Mouse (Mus musculus) granulocyte monocyte progenitor cell, adult 5-6 weeks (primary cell): Measurements from ENCODE around the gene Dpysl5. TPM values are rescaled to one million over a fixed set of nuclear protein-coding genes. Genes with fewer than 3 reads are reported as not detected.
A peak's percentile ranks its signal among the peaks of the same experiment; 100 is the strongest.

Source experiments
- ATAC-seq: replicated peaks from 2 replicates; pipeline ENCODE4 v1.8.0; 2016; ENCODE audit warnings: mild to moderate bottlenecking, moderate TSS enrichment, inconsistent platforms; ENCODE audit not compliant: poor library complexity, severe bottlenecking
- total RNA-seq, 2 experiments: library from RNA; stranded (forward) in 1 of 2; stranded (reverse) in 1 of 2; fragments of 200-712, 200-1000 nt in 1 of 2; fragments of >200 nt in 1 of 2; fragmentation: Nextera tagmentation in 1 of 2; gene quantifications; 2 replicates each; pipeline ENCODE4 v1.2.3; 2014 to 2017

Dpysl5 gene
- total RNA-seq, 2 experiments from 2014 or later, result not detected

DNA sequence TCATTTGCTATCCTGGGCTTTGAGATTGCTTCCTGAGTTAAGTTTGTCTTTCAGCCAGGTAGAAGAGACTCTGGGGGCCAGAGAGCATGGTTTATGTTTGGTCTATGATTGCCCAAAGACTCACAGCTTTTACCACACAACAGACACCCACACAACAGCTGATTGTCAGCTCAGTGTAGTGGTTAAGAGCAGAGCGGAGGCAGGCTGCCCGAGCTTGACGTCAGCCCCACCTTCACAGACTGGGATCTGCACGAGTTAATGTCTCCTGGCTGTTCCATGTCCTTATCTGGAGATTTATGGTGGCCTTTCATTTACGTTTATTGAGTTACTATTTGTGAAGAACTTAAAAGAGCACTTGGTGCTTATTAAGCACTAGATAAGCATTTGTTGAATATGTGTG lies 43.9 kb downstream of the Dpysl5 start:
- no peak for ATAC-seq

DNA sequence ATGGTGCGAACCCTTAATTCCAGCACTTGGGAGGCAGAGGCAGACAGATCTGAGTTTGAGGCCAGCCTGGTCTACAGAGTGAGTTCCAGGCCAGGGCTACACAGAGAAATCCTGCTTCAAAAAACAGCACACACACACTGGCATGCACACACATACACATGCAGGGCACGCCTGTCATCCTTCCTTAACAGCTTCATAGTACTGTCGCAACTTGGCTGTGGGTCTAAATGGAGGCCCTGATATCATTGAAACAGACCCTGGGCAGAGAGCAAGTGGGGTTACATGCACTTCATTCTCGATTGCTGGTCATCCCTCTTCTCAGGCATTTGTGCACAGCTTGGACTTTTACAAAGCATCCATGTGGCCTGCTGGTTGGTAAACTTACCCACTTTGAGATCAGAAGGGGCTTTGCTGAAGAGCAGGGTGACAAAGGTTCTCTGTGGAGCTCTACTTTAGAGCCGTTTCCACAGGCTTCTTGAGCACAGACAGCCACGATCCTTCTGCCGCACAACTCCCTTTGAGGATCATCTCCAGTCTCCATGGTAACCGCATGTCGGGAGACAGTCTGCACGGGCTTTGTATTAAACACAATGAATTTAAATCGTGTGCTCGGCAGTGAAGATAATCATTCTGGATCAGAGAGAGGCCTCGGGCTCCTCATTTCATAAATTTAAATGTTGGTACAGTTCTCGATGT lies 51.6 kb downstream of the Dpysl5 start:
- no peak for ATAC-seq

DNA sequence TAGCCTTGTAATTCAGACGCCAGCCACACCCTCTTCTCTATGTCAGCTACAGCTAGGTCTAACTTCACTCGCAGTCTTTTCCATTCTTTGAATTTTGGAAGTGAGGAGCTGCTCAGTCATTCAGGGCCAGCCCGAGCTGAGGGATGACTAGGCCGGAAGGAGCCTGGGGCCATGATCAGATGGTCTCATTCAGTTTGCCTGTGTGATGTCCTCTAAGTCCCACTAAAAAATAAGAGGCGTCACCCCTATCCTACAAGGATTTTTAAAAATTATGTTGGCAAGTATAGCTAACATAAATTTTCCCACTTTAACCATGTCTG lies 52.1 kb downstream of the Dpysl5 start:
- no peak for ATAC-seq

DNA sequence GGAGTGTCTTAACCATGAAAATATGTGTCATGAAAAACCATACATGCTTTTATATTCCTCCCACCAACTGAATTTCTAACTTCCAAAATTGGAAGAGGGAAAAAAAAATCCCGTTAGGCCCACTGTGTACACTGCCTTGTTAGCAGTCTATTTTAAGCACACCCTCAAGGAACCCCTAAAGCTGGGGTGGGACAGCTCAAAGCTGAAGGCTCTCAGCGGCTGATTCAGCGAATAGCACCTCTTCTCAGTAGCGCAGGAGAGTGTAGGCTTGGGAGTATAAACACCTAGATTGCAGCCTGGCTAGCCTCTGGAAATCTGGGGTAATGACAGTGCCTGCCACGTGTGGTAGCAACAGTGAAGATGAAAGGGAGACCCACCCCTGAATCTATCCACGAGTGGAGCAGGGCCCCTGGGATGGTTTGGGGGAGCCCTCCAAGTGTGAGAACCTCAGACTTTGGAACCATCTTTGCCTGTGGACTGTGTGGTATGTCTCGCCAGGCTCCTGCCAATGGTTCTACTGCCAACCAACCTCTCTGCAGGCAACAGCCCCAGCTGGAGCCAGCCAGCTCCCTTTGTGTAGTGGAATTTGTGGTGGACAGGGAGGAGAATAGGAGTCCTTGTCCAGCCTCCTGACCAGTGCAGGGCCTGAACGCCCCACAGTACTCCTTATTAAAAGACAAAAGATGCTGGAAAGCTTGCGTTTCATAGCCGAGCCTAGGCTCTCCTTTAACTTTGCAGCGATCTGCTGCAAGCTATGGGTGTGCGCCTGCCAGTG lies 54.4 kb downstream of the Dpysl5 start:
- ATAC-seq, result no peak

DNA sequence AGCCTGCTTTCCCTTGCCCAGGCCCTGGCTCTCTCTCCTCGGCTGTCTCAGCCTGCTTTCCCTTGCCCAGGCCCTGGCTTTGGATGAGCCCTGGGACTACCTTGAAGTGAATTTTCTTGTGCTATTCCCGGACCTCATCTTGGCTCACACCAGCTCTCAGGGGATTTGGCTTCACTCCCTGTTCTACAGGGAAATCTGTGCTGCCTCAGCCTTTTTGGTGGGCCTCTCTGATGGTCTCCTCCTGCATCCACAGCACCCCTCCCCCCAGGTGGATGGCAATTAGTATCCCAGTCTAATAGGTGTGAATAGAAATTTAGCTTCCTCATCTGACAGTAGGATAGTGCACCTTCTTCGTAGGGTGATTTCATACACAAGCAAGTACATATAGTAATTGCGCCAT lies 56.7 kb downstream of the Dpysl5 start:
- no peak for ATAC-seq

DNA sequence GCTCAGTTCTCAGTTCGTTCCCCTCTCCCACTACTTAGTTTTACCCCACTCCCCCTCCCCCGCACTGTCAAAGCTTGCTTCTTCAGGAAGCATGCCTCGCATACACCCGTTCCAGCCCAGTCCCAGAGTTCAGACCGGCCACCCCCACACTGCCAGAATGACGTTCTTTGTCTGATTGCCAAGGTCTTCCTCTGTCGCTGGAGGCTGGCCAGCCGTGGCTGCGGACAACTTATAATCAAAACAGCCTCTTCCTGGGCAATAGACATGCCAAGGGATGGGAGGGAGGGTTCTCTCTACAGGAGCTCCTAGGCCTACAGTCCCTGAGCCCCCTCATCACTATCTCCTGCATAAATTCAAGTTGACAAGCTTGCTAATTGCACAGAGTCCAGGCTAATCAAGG lies 57.2 kb downstream of the Dpysl5 start:
- no peak for ATAC-seq

DNA sequence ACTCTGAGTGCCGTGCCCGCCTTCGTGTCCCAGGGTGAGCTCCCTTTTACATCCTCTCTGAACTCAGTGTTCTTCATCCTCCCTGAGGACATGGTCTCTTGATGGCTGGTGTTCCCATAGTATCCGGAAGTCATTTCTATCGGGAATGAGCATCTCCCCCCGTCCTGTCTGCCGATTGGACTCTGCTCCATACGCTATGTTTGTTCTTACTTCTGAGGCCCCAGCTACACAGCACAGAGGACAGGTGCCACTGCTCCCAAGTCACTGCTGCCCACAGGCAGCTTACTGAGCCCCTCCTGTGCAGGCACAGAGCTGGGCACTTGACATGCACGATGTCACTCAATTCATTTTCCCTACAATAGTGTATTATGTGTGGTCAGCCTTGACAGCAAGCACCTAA lies 57.7 kb downstream of the Dpysl5 start:
- no peak for ATAC-seq

DNA sequence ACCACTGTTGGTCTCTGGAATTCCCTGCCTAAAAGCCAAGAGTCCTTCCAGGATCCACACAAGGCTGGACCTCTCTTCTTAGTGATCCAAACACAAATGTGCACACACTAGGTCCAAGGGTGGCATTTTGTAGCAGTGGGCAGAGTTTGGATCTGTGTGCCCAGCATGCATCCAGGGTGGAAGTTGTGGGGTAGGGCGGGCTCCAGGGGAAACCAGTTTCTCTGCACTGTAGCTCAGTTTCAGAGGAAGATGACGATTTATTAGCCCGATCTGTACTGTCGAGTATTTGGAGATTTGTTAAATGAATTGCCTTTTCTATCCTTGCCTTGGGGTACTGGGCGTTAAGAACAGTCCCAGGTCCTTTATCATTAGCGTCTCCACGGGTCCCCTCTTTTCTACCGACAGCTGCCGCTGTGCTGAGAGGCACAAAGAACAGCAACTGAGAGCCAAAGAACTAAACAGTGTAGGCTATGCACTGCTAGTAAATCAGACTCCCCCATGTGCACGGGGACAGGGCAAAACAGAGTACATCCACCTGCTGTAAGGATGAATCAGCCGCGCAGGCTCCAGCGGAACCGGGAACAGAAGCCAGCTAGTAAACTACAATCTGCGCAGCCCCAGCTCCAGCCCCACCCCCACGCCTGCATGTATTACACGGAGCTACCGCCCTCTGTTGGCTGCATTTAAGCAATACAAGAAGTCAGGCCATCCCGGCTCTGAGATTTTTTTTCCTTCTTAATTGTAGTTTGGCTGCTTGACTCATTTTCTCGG lies 63.4 kb downstream of the Dpysl5 start:
- peak; percentile 96 for ATAC-seq

DNA sequence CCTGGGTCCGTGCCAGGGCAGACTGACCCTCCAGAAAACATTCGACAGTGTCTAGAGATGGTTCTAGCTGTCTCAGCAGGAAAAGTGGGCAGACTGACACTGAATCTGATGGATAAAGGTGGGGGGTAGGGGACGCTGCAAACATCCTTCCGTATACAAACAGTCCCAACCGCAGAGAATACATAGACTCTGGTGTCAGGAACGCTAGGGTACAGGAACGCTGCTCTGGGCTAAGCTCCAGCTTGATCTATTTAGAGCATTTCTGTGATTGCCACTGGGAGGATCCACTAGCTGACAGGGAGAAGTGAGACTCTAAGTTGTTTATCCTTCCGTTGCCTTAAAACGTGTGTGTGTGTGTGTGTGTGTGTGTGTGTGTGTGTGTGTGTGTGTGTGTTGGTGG lies 69.3 kb downstream of the Dpysl5 start:
- no peak for ATAC-seq

DNA sequence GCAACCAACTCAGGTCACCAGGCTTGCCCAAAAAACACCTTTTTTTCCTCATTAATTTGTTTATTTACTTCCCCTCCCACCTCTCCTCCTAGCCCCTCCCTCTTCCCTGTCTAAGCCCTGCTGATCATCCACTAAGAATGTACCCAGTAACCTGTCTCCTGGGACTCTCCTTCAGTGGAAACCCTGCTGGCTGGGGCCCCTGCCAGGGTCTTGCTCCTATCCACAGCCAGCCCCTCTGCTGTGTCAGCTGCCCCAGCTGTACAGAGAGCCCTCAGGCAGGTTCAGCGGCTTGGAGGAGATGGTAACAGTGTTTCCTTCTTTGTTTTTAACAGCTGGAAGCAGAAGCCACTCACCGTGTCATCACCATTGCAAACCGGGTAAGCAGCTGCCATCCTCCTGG lies 69.8 kb downstream of the Dpysl5 start:
- ATAC-seq, result no peak

DNA sequence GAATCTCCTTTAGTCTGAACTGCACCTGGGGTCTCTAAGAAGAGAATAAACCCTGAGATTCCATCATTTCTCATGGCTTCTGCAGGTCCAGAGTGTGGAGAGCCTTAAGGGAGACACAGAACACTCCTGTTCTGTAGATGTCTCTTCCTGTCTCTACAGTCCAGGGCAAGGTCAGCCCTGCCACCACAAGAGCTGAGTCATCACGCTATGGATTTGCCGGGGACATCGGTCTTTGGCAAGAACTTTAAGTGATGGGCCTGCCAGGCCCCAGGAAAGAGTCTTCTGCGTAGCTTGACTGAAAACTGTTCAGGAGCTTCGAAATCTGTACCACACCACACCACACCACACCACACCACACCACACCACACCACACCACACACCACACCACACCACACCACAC lies 76.0 kb downstream of the Dpysl5 start:
- no peak for ATAC-seq

DNA sequence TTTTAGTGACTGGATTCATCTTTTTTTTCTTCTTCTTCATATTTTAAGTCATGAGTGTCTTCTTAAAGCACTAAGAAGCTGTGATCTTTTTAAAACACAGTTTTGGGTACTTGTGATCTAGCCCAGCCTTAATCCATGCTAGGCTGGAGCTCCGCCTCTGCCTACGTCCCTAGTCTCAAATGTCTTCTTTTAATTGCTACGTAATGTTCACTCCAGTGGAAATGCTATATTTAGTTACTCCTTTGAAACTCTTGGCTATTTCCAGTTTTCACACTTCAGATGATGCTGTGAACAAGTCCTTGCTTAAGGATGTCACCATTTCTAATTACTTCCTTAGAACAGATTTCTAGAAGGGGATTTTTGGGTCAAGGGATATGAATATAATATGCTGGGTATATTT lies 78.7 kb downstream of the Dpysl5 start:
- no peak for ATAC-seq

DNA sequence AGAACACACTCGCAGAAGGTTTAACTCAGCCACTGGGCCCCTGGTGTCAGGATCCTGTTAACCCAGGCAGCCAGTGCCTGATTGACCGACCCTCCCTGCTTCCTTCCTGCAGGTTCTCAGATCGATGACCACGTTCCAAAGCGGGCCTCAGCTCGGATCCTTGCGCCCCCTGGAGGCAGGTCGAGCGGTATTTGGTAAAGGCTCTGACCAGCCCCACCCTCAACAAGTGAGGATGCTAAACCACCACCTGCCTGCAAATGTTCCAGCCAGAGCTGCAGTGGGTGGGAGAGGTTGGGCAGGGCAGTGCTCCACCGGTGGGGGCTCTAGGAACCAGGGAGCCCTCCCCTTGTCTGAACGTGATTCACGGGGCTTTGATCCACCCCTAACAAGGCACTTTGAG lies 84.8 kb downstream of the Dpysl5 start:
- peak; percentile 78 for ATAC-seq

DNA sequence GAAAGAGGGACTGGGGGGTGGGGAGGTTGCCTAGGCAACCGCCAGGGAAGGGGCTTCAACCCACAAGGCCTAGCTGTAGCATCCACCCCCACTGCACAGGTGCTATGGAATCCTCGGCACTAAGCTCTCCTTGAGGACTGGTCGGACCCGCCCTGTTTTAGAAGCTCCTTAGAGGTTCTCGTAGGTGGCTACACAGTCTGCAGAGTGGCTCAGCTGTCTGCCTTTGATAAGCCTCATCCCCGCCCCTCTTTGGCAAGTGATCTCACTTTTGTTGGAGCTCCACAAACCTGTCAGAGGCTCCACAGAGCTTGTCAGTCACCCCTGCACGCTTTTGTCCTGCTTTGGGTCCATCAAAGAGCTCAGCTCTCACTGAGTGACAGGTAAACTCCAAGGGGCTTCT lies 86.1 kb downstream of the Dpysl5 start:
- ATAC-seq, result no peak

DNA sequence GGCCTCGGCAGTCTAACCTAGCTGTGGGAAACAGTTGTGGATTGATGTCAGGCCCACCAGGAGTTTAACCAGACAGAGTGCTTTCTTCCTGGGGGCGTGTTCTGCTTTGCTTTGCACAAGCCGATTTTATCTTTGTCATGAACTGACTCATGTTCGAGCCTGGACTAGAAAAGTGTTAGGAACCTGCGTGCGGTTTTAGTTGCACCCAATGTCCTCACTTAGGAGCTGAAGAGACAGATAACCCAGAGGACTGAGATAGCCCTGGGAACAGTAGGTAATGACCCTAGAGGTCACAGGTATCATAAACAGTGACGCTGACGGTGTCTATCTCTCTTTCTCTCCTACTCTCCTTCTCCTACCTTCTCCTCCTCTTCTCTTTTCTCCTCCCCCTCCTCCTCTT lies 86.6 kb downstream of the Dpysl5 start:
- no peak for ATAC-seq

DNA sequence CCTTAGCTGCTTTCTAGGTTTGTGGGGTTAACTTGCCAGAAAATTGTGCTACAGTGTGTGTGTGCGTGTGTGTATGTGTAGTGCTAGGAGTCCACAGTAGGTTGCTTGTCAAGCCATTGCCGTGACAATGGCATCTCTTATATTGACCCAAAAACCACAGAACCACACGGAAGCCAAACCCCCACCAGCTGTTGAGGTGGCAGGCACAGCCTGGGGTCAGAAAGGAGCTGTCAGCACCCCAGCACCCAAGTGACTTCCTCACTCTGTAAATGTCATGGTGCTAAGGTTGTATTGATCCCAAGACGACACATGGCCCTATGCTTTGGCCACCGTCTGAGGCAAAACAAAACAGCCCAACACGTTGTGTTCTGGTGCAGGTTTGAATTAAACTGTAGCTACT lies 87.6 kb downstream of the Dpysl5 start:
- no peak for ATAC-seq

DNA sequence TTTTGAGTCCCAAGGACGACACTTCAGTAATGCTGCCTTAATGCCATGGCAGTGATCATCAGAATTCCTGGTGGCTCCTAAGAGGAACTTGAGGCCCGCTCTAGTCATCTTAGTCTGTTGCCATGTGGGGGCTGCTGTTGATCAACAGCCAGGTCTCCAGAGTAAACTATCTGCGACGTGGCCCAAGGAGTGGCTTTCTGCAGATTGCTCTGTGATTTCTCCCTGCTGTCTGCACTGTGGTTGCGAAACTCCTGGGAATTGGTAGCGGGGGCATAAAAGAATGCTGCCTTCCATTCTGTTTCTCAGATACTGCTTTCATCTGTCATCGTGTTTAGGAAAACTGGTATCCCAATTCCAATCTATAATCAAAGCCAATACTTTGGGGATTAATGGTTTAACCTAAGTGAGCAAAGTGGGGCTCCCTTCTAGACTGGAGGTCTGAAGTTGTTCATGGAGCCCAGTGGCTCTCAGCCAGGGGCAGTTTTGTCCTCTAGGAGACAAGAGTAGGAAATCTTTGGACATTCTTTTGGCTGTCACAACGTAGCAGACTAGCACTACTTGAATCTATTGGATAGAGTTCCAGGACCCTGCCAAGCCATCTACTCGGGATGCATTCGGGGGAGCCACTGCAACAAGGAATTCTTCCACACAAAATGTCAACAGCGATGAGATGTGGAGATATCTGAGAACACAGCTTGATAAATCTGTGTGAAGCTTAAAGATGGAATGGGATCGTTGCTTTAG lies 91.5 kb downstream of the Dpysl5 start:
- ATAC-seq, result no peak

DNA sequence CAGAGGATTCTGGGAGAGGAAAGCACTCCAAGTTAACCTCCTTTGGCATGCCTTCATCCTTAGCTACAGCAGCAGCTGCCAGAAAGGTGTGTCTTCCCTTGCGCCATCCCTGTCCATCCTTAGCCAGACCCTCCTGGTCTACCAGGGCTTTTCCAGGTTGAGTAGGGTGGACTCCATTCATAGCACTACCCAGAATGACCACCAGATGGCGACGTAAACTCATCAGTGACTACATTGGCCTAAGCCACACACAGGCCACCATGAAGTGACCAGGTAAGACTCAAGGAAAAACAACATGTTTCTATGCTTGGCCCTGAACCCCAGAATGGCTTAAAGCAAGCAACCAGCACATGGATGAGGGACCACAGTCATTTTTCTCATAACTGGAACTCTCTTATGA lies 94.7 kb downstream of the Dpysl5 start:
- ATAC-seq, result peak; percentile 94

DNA sequence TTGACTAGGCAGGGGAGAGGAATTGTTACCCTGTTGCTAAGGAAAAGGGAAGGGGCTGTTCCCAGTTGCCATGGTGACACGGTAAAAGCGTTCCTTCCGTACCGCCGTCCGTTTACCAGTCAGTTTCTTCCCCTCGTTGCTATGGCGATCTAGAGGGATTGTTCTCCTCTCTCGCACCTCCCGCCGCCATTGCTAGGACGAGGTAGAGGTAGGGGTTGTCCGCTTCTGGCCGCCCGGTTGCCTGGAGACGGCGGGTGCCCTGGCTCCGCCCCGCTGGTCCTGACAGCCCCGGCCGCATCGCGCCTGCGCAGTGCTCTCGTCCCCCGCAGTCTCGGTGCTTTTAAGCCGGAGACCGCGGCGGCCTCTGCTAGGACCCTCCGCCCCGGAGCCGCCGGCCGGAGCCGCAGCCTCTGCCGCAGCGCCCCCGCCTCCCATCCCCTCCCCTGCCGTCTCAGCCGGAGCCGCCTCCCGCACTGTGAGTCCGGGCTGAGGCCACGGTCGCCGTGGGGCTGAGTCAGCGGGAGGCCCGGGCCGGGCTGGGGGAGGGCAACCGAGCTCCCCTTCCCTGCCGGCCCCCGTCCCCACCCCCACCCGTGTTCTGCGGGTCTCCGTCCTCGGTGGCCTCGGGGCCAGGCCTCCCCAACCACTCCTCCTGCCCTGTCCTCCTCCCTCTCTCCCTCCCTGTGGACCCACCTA lies 103.2 kb downstream of the Dpysl5 start, which contains the start of gene Mapre3:
Gene Mapre3 (plus strand): TSS at position 218 of the 696 bp plus-strand sequence.
- peak; percentile 96 for ATAC-seq

DNA sequence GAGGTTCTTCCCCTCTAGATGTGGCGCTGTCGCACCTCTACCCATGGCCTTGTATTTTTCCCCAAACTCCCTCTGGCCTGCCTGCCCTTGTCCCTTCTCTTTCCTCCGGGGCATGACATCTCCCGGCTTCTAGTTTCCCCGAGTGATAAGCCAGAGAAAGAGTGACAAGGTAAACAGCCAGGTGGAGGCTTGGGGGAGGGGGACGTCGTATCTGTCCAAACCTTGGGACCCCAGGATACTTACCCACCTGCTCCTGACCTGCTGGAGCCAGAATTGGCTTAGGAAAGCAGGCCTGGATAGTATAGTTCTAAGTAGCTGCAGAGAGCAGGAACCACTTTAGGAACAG lies 103.7 kb downstream of the Dpysl5 start:
- ATAC-seq, result no peak
